Mouse (Mus musculus): Measurements from ENCODE around the gene Gm10073. TPM values are rescaled to one million over a fixed set of nuclear protein-coding genes. Genes with fewer than 3 reads are reported as not detected.

Gene Gm10073
- polyA plus RNA-seq, 1 experiment from 2014 or later: 7.7 TPM

GRCm38 (mm10) chr8:106570386-106570785, 2.9 kb downstream of the Gm10073 start:
- Histone ChIP-seq H3K9me3 (replicated peaks; ENCODE audit: control insufficient read depth, low read length) (no peaks in the 10 kb centered on the region), H3K4me3 (ENCODE audit: low read depth, low read length) (no peak overlapping the region), H3K27me3 (replicated peaks; ENCODE audit: control insufficient read depth, insufficient read depth, low read length) (no peaks in the 10 kb centered on the region), H3K9ac (ENCODE audit: low read length) (no peak overlapping the region), H3K27ac (ENCODE audit: low read depth, low read length) (no peak overlapping the region), H3K4me1 (ENCODE audit: control insufficient read depth, insufficient read depth, low read length) (no peaks in the 10 kb centered on the region), H3K4me2 (ENCODE audit: low read length) (no peak overlapping the region), H3K36me3 (ENCODE audit: control insufficient read depth, insufficient read depth, low read length) (no peaks in the 10 kb centered on the region)
- DNase-seq (ENCODE audit: low spot score) (no peak), ATAC-seq (no peak)
- WGBS: 84% methylated on average over 4 of the region's 4 CpGs

- no peak overlapping the region for H3K4me3 ChIP-seq (ENCODE audit: low read depth, low read length)
- ATAC-seq: no peak
- WGBS: 45% methylated on average over 7 of the region's 7 CpGs
- H3K9me3 ChIP-seq (replicated peaks; ENCODE audit: control insufficient read depth, low read length): no peaks in the 10 kb centered on the region
- H3K36me3 ChIP-seq (ENCODE audit: control insufficient read depth, insufficient read depth, low read length): no peaks in the 10 kb centered on the region
- H3K4me2 ChIP-seq (ENCODE audit: low read length): no peak overlapping the region
- no peaks in the 10 kb centered on the region for H3K27me3 ChIP-seq (replicated peaks; ENCODE audit: control insufficient read depth, insufficient read depth, low read length)
- H3K9ac ChIP-seq (ENCODE audit: low read length): no peak overlapping the region
- no peak overlapping the region for H3K27ac ChIP-seq (ENCODE audit: low read depth, low read length)
- DNase-seq (ENCODE audit: low spot score): no peak
- no peaks in the 10 kb centered on the region for H3K4me1 ChIP-seq (ENCODE audit: control insufficient read depth, insufficient read depth, low read length)
These were observed 4.3 kb downstream of the Gm10073 start for GRCm38 (mm10) chr8:106569006-106569405.

- DNase-seq (ENCODE audit: low spot score): no peak
- 80% methylated on average over 3 of the region's 3 CpGs for WGBS
These were observed 9.5 kb downstream of the Gm10073 start for GRCm38 (mm10) chr8:106563691-106564182.

GRCm38 (mm10) chr8:106561097-106561865, 12.0 kb downstream of the Gm10073 start:
- H3K9me3 ChIP-seq (replicated peaks; ENCODE audit: control insufficient read depth, low read length): no peaks in the 10 kb centered on the region
- DNase-seq (ENCODE audit: low spot score): peak; percentile 22
- H3K27me3 ChIP-seq (replicated peaks; ENCODE audit: control insufficient read depth, insufficient read depth, low read length): no peaks in the 10 kb centered on the region
- H3K27ac ChIP-seq (ENCODE audit: low read depth, low read length): no peak overlapping the region
- no peak overlapping the region for H3K4me3 ChIP-seq (ENCODE audit: low read depth, low read length)
- no peak overlapping the region for H3K4me2 ChIP-seq (ENCODE audit: low read length)
- H3K9ac ChIP-seq (ENCODE audit: low read length): no peak overlapping the region
- no peak for ATAC-seq
- H3K36me3 ChIP-seq (ENCODE audit: control insufficient read depth, insufficient read depth, low read length): no peaks in the 10 kb centered on the region
- 30% methylated on average over 21 of the region's 21 CpGs for WGBS
- no peaks in the 10 kb centered on the region for H3K4me1 ChIP-seq (ENCODE audit: control insufficient read depth, insufficient read depth, low read length)

More at GRCm38 (mm10) chr8:106563691-106564182, 9.5 kb downstream of the Gm10073 start:
- Histone ChIP-seq H3K4me1 (ENCODE audit: control insufficient read depth, insufficient read depth, low read length) (no peaks in the 10 kb centered on the region), H3K9ac (ENCODE audit: low read length) (no peak overlapping the region), H3K9me3 (replicated peaks; ENCODE audit: control insufficient read depth, low read length) (no peaks in the 10 kb centered on the region), H3K27ac (ENCODE audit: low read depth, low read length) (no peak overlapping the region), H3K36me3 (ENCODE audit: control insufficient read depth, insufficient read depth, low read length) (no peaks in the 10 kb centered on the region), H3K4me3 (ENCODE audit: low read depth, low read length) (no peak overlapping the region), H3K27me3 (replicated peaks; ENCODE audit: control insufficient read depth, insufficient read depth, low read length) (no peaks in the 10 kb centered on the region), H3K4me2 (ENCODE audit: low read length) (no peak overlapping the region)
- ATAC-seq: no peak

- H3K36me3 ChIP-seq (ENCODE audit: control insufficient read depth, insufficient read depth, low read length): no peaks in the 10 kb centered on the region
- ATAC-seq (no peak), DNase-seq (ENCODE audit: low spot score) (no peak)
- no peaks in the 10 kb centered on the region for H3K9me3 ChIP-seq (replicated peaks; ENCODE audit: control insufficient read depth, low read length)
- H3K27ac ChIP-seq (ENCODE audit: low read depth, low read length): no peak overlapping the region
- no peak overlapping the region for H3K9ac ChIP-seq (ENCODE audit: low read length)
- no peak overlapping the region for H3K4me2 ChIP-seq (ENCODE audit: low read length)
- WGBS: 78% methylated on average over 9 of the region's 9 CpGs
- no peaks in the 10 kb centered on the region for H3K27me3 ChIP-seq (replicated peaks; ENCODE audit: control insufficient read depth, insufficient read depth, low read length)
- H3K4me3 ChIP-seq (ENCODE audit: low read depth, low read length): no peak overlapping the region
- H3K4me1 ChIP-seq (ENCODE audit: control insufficient read depth, insufficient read depth, low read length): no peaks in the 10 kb centered on the region
These were observed 13.4 kb downstream of the Gm10073 start for GRCm38 (mm10) chr8:106559844-106560243.

- no peak for ATAC-seq
- no peak for DNase-seq (ENCODE audit: low spot score)
- Histone ChIP-seq H3K9me3 (replicated peaks; ENCODE audit: control insufficient read depth, low read length) (no peaks in the 10 kb centered on the region), H3K4me2 (ENCODE audit: low read length) (no peak overlapping the region), H3K9ac (ENCODE audit: low read length) (no peak overlapping the region), H3K27me3 (replicated peaks; ENCODE audit: control insufficient read depth, insufficient read depth, low read length) (no peaks in the 10 kb centered on the region), H3K4me3 (ENCODE audit: low read depth, low read length) (no peak overlapping the region), H3K36me3 (ENCODE audit: control insufficient read depth, insufficient read depth, low read length) (no peaks in the 10 kb centered on the region), H3K4me1 (ENCODE audit: control insufficient read depth, insufficient read depth, low read length) (no peaks in the 10 kb centered on the region), H3K27ac (ENCODE audit: low read depth, low read length) (no peak overlapping the region)
- WGBS: 79% methylated on average over 6 of the region's 7 CpGs
These were observed 17.1 kb downstream of the Gm10073 start for GRCm38 (mm10) chr8:106556068-106556645.

GRCm38 (mm10) chr8:106554011-106554410, 19.2 kb downstream of the Gm10073 start:
- H3K4me1 ChIP-seq (ENCODE audit: control insufficient read depth, insufficient read depth, low read length): no peaks in the 10 kb centered on the region
- H3K9ac ChIP-seq (ENCODE audit: low read length): no peak overlapping the region
- no peaks in the 10 kb centered on the region for H3K9me3 ChIP-seq (replicated peaks; ENCODE audit: control insufficient read depth, low read length)
- 96% methylated on average over 5 of the region's 5 CpGs for WGBS
- H3K27ac ChIP-seq (ENCODE audit: low read depth, low read length): no peak overlapping the region
- H3K36me3 ChIP-seq (ENCODE audit: control insufficient read depth, insufficient read depth, low read length): no peaks in the 10 kb centered on the region
- no peak overlapping the region for H3K4me2 ChIP-seq (ENCODE audit: low read length)
- DNase-seq (ENCODE audit: low spot score) (no peak), ATAC-seq (no peak)
- H3K4me3 ChIP-seq (ENCODE audit: low read depth, low read length): no peak overlapping the region
- no peaks in the 10 kb centered on the region for H3K27me3 ChIP-seq (replicated peaks; ENCODE audit: control insufficient read depth, insufficient read depth, low read length)

GRCm38 (mm10) chr8:106550906-106551305, 22.4 kb downstream of the Gm10073 start:
- Histone ChIP-seq H3K27me3 (replicated peaks; ENCODE audit: control insufficient read depth, insufficient read depth, low read length) (no peaks in the 10 kb centered on the region), H3K9me3 (replicated peaks; ENCODE audit: control insufficient read depth, low read length) (no peaks in the 10 kb centered on the region), H3K4me2 (ENCODE audit: low read length) (no peak overlapping the region), H3K4me1 (ENCODE audit: control insufficient read depth, insufficient read depth, low read length) (no peaks in the 10 kb centered on the region), H3K9ac (ENCODE audit: low read length) (no peak overlapping the region), H3K4me3 (ENCODE audit: low read depth, low read length) (no peak overlapping the region), H3K36me3 (ENCODE audit: control insufficient read depth, insufficient read depth, low read length) (no peaks in the 10 kb centered on the region), H3K27ac (ENCODE audit: low read depth, low read length) (no peak overlapping the region)
- 95% methylated on average over 1 of the region's 1 CpGs for WGBS
- DNase-seq (ENCODE audit: low spot score): no peak
- no peak for ATAC-seq

- no peaks in the 10 kb centered on the region for H3K9me3 ChIP-seq (replicated peaks; ENCODE audit: control insufficient read depth, low read length)
- H3K4me2 ChIP-seq (ENCODE audit: low read length): no peak overlapping the region
- no peak overlapping the region for H3K27ac ChIP-seq (ENCODE audit: low read depth, low read length)
These were observed 24.8 kb downstream of the Gm10073 start for GRCm38 (mm10) chr8:106548366-106548936.

More at GRCm38 (mm10) chr8:106548366-106548936, 24.8 kb downstream of the Gm10073 start:
- Histone ChIP-seq H3K9ac (ENCODE audit: low read length) (no peak overlapping the region), H3K36me3 (ENCODE audit: control insufficient read depth, insufficient read depth, low read length) (no peaks in the 10 kb centered on the region), H3K27me3 (replicated peaks; ENCODE audit: control insufficient read depth, insufficient read depth, low read length) (no peaks in the 10 kb centered on the region), H3K4me3 (ENCODE audit: low read depth, low read length) (no peak overlapping the region), H3K4me1 (ENCODE audit: control insufficient read depth, insufficient read depth, low read length) (no peaks in the 10 kb centered on the region)
- ATAC-seq (no peak), DNase-seq (ENCODE audit: low spot score) (no peak)
- 83% methylated on average over 10 of the region's 10 CpGs for WGBS

Data from forebrain, embryonic 14.5 days (tissue).